Mouse (Mus musculus) R1 (cell line): ENCODE measurements around the gene Sec14l1.
A peak's percentile ranks its signal among the peaks of the same experiment; 100 is the strongest.

Source experiments
- DNase-seq: peaks from one replicate; pipeline ENCODE4 v3.0.0-alpha.2; 2018; ENCODE audit warnings: low read depth, low spot score

The Sec14l1 gene

GRCm38 (mm10) chr11:117127250-117127837 is 12.4 kb downstream of the Sec14l1 start:
- no peak for DNase-seq

DNA sequence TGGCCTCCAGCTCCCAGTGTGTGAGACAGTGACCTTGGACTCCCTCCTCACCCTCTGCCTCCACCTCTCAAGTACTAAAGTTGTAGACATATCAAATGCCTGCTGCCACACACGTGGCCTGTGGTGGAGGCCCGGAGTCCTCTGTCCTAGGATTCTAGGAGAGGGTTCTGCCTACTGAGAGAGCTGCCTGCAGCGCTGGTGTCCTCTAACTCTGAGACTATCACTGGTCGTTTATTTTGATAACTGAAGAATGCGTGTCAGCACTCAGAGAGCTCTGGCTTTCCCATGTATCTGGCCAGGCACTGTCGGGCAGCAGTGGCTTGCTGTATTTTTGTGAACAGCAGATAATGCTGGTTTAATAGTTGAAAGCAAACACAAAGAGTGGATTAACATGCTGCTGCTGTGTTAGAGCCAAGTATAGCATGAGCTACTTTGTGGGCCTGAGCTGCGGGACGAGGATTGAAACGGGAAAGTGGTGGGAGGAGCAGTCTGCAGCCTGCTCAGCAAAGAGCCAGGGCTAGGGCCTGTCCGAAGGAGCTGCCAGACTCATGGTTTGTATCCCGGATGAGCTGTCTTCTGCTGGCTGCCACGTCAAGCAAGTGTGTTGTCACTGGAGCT is 13.1 kb downstream of the Sec14l1 start:
- no peak for DNase-seq

DNA sequence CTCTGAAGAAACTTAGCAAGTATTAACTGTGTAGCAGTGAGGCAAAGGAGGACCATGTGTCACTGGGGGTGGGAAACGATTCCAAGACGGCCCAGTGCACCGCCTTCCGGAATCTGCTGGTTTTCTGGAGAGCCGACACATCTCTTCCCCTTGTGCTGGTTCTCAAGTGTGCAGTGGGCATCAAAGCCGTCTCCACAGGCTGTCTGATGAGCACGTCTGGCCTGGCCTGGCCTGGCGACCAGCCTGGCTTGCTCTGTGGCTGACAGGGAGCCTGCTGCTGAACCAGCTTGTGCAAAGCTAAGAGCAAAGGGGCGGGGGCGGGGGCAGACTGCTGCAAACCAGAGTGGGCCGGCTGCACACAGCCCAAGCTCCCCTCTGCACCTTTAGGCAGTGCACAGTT is 14.5 kb downstream of the Sec14l1 start:
- no peak for DNase-seq

DNA sequence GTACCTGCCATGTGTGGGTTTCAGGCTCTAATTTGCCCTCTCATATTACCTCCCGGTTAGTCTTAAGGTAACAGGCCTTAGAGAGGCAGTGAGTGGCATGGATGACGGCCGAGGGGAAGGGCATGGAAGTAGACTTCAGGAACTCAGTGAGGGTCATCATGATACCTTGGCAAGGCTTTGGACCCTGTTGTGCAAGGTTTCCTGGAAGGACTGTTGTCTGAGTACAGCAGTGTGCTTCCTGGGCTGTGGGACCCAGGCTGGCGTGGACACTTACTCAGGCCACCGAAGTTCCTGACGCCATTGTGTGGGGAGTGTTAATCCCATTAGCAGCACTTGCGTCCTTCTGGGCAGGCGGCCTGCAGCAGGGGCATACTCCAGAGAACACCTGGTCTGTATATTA is 15.1 kb downstream of the Sec14l1 start:
- DNase-seq: no peak

GRCm38 (mm10) chr11:117130888-117131287 is 15.9 kb downstream of the Sec14l1 start:
- no peak for DNase-seq

- no peak for DNase-seq
Observed at GRCm38 (mm10) chr11:117131450-117131849, 16.5 kb downstream of the Sec14l1 start.

DNA sequence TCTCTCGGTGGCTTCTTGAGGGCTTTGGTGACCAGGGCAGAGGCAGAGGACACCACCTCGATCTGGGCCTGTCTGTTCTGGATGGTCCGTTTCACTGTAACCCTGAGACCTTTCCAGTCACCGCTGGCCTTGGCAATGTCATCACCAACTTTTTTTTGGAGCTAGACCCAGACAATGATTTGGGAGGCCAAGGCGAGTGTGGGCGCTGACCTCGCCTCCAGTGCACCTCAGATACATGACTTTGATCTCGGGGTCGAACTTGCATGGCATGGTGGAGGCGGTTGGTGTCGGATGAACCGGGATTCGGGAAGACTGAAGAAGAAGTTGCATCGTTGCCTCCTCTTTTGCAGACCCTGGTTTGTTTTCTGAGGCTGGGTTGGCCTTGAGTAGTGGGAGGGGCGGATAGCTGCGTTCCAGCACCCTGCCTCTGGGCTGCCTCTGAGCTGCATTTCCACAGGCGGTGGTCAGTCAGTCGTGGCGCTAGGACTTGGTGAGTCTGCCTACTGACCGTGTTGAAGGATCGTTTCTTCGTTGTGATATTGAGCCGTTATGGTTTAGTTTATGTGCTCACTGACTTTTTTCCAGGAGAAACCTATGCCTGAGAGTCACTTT is 19.9 kb downstream of the Sec14l1 start:
- no peak for DNase-seq

- DNase-seq: peak; percentile 55
Observed at GRCm38 (mm10) chr11:117135457-117136290, 20.7 kb downstream of the Sec14l1 start.

GRCm38 (mm10) chr11:117136880-117137279 is 21.9 kb downstream of the Sec14l1 start:
- DNase-seq: no peak

DNA sequence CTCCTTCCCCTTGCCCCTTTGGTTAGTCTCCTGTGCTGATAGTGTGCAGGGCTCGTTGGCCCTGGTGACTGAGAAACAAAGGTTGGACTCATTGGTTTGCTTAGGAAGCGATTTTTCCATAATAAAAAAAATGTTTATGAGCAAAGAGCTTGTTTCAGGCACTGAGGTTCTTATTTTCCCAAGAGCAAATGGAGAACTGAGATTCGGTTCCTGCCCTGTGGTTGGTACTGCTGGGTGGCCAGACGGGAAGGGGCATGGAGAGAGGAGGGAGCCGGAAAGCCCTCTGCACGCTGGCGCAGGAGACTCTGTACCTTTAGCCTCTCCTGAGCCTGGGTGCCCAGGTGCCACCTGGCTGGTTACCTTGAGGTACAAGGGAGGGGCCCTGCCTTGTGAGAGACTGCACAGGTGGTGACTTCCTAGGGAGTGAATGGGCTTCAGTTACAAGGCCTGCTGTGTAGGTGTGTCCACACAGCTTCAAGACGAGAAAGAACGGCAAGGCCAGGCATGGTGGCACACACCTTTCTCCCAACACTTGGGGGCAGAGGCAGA is 23.3 kb downstream of the Sec14l1 start:
- no peak for DNase-seq

DNA sequence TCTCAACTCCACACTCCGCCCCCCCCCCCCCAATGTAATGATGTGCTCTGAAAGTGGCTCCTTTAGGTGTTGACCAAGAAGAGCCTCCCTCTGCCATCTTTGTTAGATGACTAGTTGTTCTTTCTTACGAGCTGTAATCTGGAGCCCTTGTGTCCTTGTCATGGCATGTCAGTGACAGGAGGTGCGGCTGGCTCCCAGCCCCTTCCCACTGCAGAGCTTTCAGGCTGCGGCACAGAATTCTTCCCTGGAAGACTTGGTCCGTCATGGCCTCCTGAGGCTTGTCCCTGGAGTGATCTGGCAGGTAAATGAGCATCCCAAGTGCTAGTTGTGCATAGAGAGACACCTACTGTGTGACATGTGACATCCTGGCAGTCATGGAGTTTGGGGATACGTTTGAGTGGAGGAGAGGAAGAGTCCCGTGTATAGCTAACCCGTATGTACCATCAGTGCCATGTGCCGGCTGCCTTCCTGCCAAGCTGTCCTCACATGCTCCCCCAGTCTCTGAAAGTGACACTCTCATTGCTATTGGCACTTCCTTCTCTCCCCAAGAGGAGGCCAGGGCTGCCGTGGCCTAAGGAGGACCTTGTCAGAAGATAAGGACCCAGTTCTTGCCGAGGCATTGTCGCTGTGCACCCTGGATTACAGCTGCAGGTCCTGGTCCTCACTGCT is 24.0 kb downstream of the Sec14l1 start:
- no peak for DNase-seq

GRCm38 (mm10) chr11:117141376-117142001 is 26.5 kb downstream of the Sec14l1 start:
- DNase-seq: no peak

GRCm38 (mm10) chr11:117142507-117142906 is 27.5 kb downstream of the Sec14l1 start:
- DNase-seq: no peak

DNA sequence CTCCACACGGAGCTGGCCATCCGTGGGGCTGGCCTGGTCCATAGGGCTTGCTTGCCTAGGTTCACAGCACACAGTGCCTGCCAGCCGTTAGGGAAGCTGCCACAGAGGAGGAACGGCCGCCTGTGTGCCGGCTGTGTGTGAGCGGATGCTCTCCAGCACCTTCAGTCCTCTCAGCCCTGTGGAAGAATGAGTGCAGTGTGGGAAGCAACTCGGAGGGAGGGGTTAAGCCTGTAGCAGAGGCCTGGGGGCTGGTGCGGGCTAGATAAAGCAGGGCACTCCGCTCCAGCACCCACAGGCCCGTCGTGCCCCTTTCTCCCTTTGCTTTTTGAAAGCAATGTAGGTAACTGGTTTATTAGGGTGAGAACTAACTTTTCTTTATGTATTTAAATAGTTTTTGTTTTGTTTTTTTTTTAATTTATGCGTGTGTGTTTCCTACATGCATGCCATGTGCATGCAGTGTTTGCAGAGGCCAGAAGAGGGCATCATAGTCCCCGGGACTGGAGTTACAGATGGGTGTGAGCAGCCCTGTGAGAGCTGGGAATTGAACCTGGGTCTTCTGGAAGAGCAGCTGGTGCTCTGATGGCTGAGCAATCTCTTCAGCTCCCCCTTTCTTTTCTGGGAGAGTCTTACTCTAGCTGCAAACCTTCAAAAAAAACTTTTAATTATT is 30.6 kb downstream of the Sec14l1 start:
- peak; percentile 72 for DNase-seq

GRCm38 (mm10) chr11:117146118-117146506 is 31.1 kb downstream of the Sec14l1 start:
- DNase-seq: no peak

DNA sequence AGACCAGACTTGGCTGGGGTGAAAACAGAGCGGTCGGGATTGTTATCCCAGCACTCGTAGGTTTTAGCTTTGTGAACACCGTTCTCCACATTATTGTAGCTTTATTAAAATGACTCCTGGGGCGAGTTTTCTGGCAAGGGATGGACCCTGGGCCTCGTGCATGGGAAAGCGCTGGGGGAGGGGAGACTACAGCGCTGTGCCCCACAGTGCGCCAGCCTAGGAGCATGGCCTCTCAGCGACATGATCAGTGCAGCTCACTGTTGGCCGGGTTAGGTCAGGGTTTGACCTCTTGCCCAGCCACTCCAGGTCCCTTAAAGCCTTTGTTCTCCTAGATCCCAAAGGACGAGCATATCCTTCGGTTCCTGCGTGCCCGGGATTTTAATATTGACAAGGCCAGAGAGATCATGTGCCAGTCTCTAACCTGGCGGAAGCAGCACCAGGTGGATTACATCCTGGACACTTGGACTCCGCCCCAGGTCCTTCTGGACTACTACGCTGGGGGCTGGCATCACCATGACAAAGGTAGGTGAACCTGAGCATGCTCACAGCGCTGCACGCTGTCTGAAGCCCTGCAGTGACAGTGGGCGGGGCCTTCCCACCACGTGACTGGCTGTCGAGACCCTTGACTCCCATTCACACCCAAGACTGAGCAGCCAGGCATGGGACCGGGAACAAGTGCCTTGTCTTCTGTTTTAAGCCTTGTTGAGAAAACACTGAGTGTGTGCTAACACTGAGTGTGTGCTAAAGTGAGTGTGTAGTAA is 32.0 kb downstream of the Sec14l1 start:
- DNase-seq: peak; percentile 91

DNA sequence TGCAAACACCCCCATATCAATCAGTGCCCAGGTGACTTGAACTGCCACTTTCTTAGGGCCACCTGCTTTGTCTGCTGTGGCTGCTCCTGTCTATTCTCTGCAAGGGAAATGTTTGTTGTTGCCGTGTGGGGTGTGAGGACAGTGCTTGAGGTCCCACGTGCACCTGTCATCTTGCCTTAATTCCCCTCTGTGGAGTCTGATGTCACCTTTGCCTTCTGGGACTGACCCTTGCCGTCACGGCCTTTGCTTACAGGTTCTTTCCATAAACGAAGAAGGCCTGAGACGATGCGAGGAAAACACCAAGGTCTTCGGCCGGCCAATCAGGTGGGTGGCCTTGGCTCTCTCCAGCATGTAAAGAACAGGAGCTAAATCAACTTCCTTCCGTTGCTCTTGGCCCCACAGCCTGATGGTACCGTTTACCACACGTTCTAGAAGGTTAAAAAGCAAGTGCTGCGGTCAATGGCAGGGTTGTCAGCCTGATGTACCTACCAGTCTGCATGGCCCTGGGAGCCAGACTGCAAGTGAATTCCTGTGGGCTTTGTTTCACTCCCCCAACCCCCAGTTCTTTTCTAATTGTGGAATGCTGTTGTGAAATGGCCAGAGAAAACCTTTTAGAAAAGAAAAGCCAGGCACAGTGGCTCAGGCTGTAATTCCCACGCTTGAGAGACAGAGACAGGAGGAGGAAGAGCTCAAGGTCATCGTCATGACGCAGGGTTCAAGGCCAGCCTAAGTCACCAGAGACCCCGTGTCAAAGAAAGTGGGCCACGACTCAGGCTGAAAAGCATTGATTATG is 34.1 kb downstream of the Sec14l1 start:
- DNase-seq: peak; percentile 67

DNA sequence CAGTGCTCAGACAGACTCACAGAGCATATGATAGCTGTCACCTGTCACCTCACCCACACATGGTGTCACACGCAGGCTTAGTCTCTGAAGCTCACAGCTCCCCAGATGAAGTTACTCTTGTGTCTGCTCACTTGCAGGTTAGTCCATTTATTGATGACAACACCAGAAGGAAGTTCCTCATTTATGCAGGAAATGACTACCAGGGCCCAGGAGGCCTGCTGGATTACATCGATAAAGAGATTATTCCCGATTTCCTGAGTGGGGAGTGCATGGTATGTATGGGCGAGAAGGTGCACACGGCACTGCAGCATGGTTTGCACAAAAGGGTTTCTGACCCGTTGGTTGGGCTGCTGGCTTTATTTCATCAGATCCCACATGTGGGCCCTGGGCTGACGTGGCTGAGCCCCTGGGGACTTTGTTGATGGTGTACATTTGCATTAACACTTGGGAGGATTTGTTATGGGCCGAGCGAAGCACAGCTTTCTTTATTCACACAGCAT is 35.5 kb downstream of the Sec14l1 start:
- no peak for DNase-seq

GRCm38 (mm10) chr11:117151461-117151860 is 36.5 kb downstream of the Sec14l1 start:
- DNase-seq: no peak
